Mouse (Mus musculus) midbrain, embryonic 11.5 days (tissue): ENCODE results near the gene Tcp11. TPM values are rescaled to one million over a fixed set of nuclear protein-coding genes. Genes with fewer than 3 reads are reported as not detected.
A peak's percentile ranks its signal among the peaks of the same experiment; 100 is the strongest.

Experiments
- ATAC-seq: fragments of 200-750 bp; cut with Nextera tagmentation; 2 replicates; pipeline ENCODE4 v1.8.0; 2017; ENCODE audit warnings: moderate TSS enrichment, moderate library complexity; ENCODE audit not compliant: low FRiP score
- DNase-seq: peaks from one replicate; pipeline ENCODE4 v3.0.0; 2015; ENCODE audit warnings: low spot score; ENCODE audit errors: missing footprints
- H3K27ac ChIP-seq: fragments of 300-500 bp; sonication (generic); 2 replicates; pipeline ENCODE4 v1.5.1; 2014; ENCODE audit warnings: low read depth, low read length
- H3K27me3 ChIP-seq: fragments of 300-500 bp; sonication (generic); 2 replicates; pipeline ENCODE4 v1.6.1; 2014; ENCODE audit warnings: mild to moderate bottlenecking, low read length, moderate library complexity, mixed read lengths; ENCODE audit not compliant: control insufficient read depth, insufficient read depth
- H3K36me3 ChIP-seq: fragments of 300-500 bp; sonication (generic); 2 replicates; pipeline ENCODE4 v1.6.1; 2014; ENCODE audit warnings: mild to moderate bottlenecking, low read length, moderate library complexity, mixed read lengths; ENCODE audit not compliant: control insufficient read depth, insufficient read depth
- H3K4me1 ChIP-seq: fragments of 300-500 bp; sonication (generic); 2 replicates; pipeline ENCODE4 v1.6.1; 2014; ENCODE audit warnings: low read length; ENCODE audit not compliant: control insufficient read depth, insufficient read depth
- H3K4me2 ChIP-seq: fragments of 300-500 bp; sonication (generic); 2 replicates; pipeline ENCODE4 v1.6.1; 2014; ENCODE audit warnings: mild to moderate bottlenecking, moderate library complexity
- H3K4me3 ChIP-seq: fragments of 300-500 bp; sonication (generic); 2 replicates; pipeline ENCODE4 v1.5.1; 2014; ENCODE audit warnings: low read depth, low read length
- H3K9ac ChIP-seq: fragments of 300-500 bp; sonication (generic); 2 replicates; pipeline ENCODE4 v1.6.1; 2014; ENCODE audit warnings: low read length
- H3K9me3 ChIP-seq: fragments of 300-500 bp; sonication (generic); 2 replicates; pipeline ENCODE4 v1.6.1; 2016; ENCODE audit warnings: low read length; ENCODE audit not compliant: control insufficient read depth
- WGBS: fragments of 180-500 bp; shearing (Covaris S2); extraction: QIAGEN DNeasy Blood & Tissue Kit; methylation state at CpG from one replicate; pipeline ENCODE4 v1.1.7; 2014; 5-methylcytosine and 5-hydroxymethylcytosine counted together
- polyA plus RNA-seq: library from polyadenylated mRNA; unstranded; fragments of >200 nt; fragmentation: Nextera tagmentation; extraction: Ambion mirVana; gene quantifications from 2 replicates; pipeline ENCODE4 v1.2.1, GENCODE M21; 2014

The Tcp11 gene
- polyA plus RNA-seq, 1 experiment from 2014 or later: 0.70 TPM

- DNase-seq: no peak
- peaks cover 38% of the 10 kb centered on the region for H3K4me1 ChIP-seq
Observed at GRCm38 (mm10) chr17:28041298-28041697, 39.1 kb downstream of the Tcp11 start.

GRCm38 (mm10) chr17:28040620-28041019 is 39.8 kb downstream of the Tcp11 start:
- peak; percentile 95 for DNase-seq
- peak; percentile 85 for ATAC-seq
- Histone ChIP-seq H3K9me3 (no peaks in the 10 kb centered on the region), H3K9ac (peak overlapping the region; percentile 18), H3K4me1 (peaks cover 38% of the 10 kb centered on the region), H3K27me3 (no peaks in the 10 kb centered on the region), H3K36me3 (no peaks in the 10 kb centered on the region; the same call in 1 of the 2 replicates), H3K4me3 (peak overlapping the region; percentile 1; the same call in 1 of the 2 replicates), H3K4me2 (peak overlapping the region; percentile 22), H3K27ac (peak overlapping the region; percentile 46)
- WGBS: 13% methylated on average over 16 of the region's 16 CpGs

More at GRCm38 (mm10) chr17:28041298-28041697, 39.1 kb downstream of the Tcp11 start:
- H3K9ac ChIP-seq: peak overlapping the region; percentile 18; the same call in 1 of the 2 replicates
- peak overlapping the region; percentile 1; the same call in 1 of the 2 replicates for H3K4me3 ChIP-seq
- WGBS: 62% methylated on average over 13 of the region's 13 CpGs
- peak overlapping the region; percentile 46 for H3K27ac ChIP-seq
- no peak for ATAC-seq
- peak overlapping the region; percentile 22 for H3K4me2 ChIP-seq
- H3K27me3 ChIP-seq: no peaks in the 10 kb centered on the region
- H3K9me3 ChIP-seq: no peaks in the 10 kb centered on the region
- H3K36me3 ChIP-seq: no peaks in the 10 kb centered on the region; the same call in 1 of the 2 replicates

GRCm38 (mm10) chr17:28036813-28037756 is 43.4 kb downstream of the Tcp11 start:
- DNase-seq: no peak
- 70% methylated on average over 14 of the region's 14 CpGs for WGBS

GRCm38 (mm10) chr17:28034986-28035385 is 45.5 kb downstream of the Tcp11 start:
- DNase-seq: no peak
- WGBS: 85% methylated on average over 8 of the region's 8 CpGs
- H3K4me2 ChIP-seq: no peak overlapping the region
- no peaks in the 10 kb centered on the region for H3K27me3 ChIP-seq
- ATAC-seq: no peak
- H3K9ac ChIP-seq: no peak overlapping the region
- peaks cover 21% of the 10 kb centered on the region for H3K4me1 ChIP-seq
- H3K9me3 ChIP-seq: no peaks in the 10 kb centered on the region
- H3K36me3 ChIP-seq: no peaks in the 10 kb centered on the region
- H3K27ac ChIP-seq: no peak overlapping the region
- no peak overlapping the region for H3K4me3 ChIP-seq

More at GRCm38 (mm10) chr17:28036813-28037756, 43.4 kb downstream of the Tcp11 start:
- Histone ChIP-seq H3K4me2 (no peak overlapping the region), H3K27me3 (no peaks in the 10 kb centered on the region), H3K27ac (peak overlapping the region; percentile 76), H3K9ac (no peak overlapping the region), H3K36me3 (no peaks in the 10 kb centered on the region), H3K9me3 (no peaks in the 10 kb centered on the region), H3K4me3 (no peak overlapping the region), H3K4me1 (peaks cover 38% of the 10 kb centered on the region)
- 0 out of 2 replicates have a peak, but pooled peaks have one; percentile 22 for ATAC-seq

- peaks cover 19% of the 10 kb centered on the region for H3K4me1 ChIP-seq
- no peaks in the 10 kb centered on the region for H3K9me3 ChIP-seq
- H3K4me3 ChIP-seq: no peak overlapping the region
- DNase-seq: no peak
- H3K27ac ChIP-seq: peak overlapping the region; percentile 60; the same call in 1 of the 2 replicates
- ATAC-seq: no peak
- peak overlapping the region; percentile 40 for H3K9ac ChIP-seq
- H3K36me3 ChIP-seq: no peaks in the 10 kb centered on the region
- no peak overlapping the region for H3K4me2 ChIP-seq
- no peaks in the 10 kb centered on the region for H3K27me3 ChIP-seq
- 19% methylated on average over 3 of the region's 3 CpGs for WGBS
Observed at GRCm38 (mm10) chr17:28033046-28033580, 47.3 kb downstream of the Tcp11 start.

- no peak overlapping the region for H3K4me2 ChIP-seq
- no peak for ATAC-seq
- H3K27me3 ChIP-seq: no peaks in the 10 kb centered on the region
- H3K9me3 ChIP-seq: no peaks in the 10 kb centered on the region
- 79% methylated on average over 10 of the region's 10 CpGs for WGBS
- peak overlapping the region; percentile 60; the same call in 1 of the 2 replicates for H3K27ac ChIP-seq
- no peak for DNase-seq
- peaks cover 16% of the 10 kb centered on the region for H3K4me1 ChIP-seq
- no peaks in the 10 kb centered on the region for H3K36me3 ChIP-seq
- peak overlapping the region; percentile 40 for H3K9ac ChIP-seq
- no peak overlapping the region for H3K4me3 ChIP-seq
Observed at GRCm38 (mm10) chr17:28032219-28032618, 48.2 kb downstream of the Tcp11 start.

- H3K4me1 ChIP-seq: peaks cover 13% of the 10 kb centered on the region
- no peak overlapping the region for H3K4me2 ChIP-seq
- H3K27ac ChIP-seq: no peak overlapping the region
- ATAC-seq (no peak), DNase-seq (no peak)
- WGBS: 86% methylated on average over 9 of the region's 9 CpGs
- no peaks in the 10 kb centered on the region for H3K27me3 ChIP-seq
- no peak overlapping the region for H3K4me3 ChIP-seq
- H3K36me3 ChIP-seq: no peaks in the 10 kb centered on the region
- H3K9ac ChIP-seq: no peak overlapping the region
- no peaks in the 10 kb centered on the region for H3K9me3 ChIP-seq
Observed at GRCm38 (mm10) chr17:28031281-28031941, 49.0 kb downstream of the Tcp11 start.

- 91% methylated on average over 10 of the region's 10 CpGs for WGBS
- Histone ChIP-seq H3K27ac (no peak overlapping the region), H3K4me1 (peaks cover 13% of the 10 kb centered on the region), H3K4me2 (no peak overlapping the region), H3K36me3 (no peaks in the 10 kb centered on the region), H3K27me3 (no peaks in the 10 kb centered on the region), H3K4me3 (no peak overlapping the region), H3K9me3 (no peaks in the 10 kb centered on the region), H3K9ac (no peak overlapping the region)
- ATAC-seq (no peak), DNase-seq (no peak)
Observed at GRCm38 (mm10) chr17:28030446-28030845, 50.0 kb downstream of the Tcp11 start.
